Mouse (Mus musculus) cerebellum, adult 18-20 months (tissue): ENCODE results near the gene Foxp1.

Experiments used
- DNase-seq, 2 experiments: peaks; one replicate each; pipeline ENCODE4 v3.0.0; 2021

The Foxp1 gene

DNA sequence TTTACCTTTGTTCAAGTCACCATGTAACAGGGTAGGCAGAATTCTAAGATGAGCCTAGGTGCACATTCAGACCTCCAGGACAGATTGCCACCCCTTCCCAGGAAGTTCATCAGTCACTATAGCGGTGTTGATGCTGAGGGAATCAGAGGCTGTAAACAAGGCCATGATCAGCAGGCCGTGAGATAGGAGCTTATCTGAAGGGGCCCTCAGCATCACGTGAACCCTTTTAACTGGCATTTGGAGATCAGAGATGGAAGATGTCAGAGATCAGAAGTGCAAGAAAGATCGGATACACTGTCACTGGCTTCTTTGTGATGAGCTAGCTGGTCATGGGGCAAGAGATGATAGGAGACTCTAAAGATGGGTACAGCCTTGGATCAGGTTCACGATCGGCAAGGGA is 414.8 kb downstream of the Foxp1 start:
- no peak for DNase-seq

DNA sequence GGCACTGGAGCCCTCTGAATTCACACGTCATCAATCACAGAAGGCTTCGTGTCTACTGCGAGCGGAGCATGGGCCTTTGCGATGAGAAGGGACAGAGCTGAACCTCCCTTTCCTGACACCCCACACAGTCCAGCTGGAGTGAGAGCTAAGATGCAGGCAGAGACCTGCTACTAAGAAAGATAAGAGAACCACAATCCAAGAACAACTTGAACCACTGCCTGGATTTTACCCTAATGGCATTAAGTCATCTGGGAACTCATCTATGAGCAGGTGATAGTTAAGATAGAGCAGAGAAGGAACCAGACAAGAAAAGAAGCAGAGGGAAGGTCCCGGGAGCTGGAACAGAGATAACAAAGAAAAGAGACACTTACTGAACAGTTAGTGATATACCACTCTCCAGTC is 415.4 kb downstream of the Foxp1 start:
- no peak for DNase-seq

DNA sequence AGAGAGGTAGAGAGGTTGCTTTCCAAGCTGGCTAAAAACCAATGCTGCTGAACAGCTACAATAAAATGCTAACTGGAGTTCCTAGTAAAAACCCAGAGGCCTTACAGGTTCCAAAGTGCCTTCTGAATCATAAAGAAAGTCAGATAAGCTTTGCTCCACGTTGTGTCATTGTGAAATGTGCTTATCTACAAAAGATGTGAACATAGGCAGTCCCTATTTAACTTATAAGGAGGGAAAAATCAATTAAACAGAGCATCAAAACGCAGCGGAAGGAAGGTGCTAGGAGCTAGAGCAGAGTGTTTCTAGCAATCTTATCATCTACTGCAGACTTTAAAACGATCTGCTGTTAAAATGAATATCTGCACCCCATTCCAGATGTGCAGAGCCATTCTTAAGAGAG is 416.5 kb downstream of the Foxp1 start:
- DNase-seq: no peak

DNA sequence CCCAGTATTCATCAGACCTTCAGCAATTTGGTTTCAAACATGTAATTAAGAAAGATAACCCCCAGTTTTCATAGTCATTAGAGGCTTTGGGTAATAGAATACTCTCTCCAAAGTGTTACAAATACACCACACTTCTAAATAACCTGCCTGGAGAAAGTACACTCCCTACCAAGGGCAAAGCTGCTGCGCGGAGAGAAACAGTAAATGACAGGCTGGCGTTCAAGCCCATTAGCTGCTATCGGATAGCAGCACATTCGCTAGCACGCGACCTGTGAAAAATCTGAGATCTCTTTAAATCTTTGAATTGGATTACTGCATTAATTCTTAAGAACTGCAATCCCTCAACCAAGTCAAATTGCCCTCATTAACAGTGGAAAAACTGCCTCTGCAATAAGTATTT is 418.1 kb downstream of the Foxp1 start:
- DNase-seq: no peak

- DNase-seq: no peak
These were observed 418.6 kb downstream of the Foxp1 start for GRCm38 (mm10) chr6:99103911-99104310.

DNA sequence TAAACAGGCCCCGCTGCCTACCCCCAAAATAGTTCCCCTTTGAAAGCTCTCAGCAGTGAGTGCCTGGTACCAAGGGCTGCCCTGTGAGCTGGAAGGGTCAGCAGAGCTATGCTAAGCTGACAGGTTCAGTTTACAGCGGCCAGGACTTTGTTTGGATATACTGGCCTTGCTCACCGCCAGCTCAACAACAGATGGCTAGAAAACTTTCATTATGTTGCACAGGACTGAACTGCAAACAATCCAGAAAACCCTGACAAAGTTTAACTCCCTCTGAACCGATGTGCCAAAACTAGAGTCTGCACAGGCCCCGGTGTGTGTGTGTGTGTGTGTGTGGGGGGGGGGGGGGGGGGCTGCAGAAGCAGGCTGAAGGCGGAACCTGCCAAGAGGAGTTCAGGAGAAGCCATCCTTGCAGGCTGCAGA is 421.0 kb downstream of the Foxp1 start:
- DNase-seq: no peak

DNA sequence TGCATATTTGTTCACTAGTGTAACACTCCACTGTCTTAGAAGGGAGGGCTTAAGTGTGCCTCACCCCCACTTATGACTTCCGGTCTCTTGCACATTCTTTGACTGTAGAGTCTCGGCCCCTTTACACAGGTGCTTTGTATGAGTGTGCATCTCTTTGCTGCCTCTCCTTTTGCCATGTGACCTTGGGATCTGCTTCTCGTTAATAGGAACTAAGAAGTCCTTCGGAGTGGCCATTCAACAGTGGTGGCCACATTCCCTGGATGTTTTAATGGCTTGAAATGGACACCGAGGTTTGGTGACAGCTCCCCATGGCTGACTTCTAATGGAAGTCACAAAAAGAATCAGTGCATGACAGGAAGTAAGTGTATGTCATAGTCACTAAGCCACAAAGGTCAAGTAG is 422.2 kb downstream of the Foxp1 start:
- no peak for DNase-seq

DNA sequence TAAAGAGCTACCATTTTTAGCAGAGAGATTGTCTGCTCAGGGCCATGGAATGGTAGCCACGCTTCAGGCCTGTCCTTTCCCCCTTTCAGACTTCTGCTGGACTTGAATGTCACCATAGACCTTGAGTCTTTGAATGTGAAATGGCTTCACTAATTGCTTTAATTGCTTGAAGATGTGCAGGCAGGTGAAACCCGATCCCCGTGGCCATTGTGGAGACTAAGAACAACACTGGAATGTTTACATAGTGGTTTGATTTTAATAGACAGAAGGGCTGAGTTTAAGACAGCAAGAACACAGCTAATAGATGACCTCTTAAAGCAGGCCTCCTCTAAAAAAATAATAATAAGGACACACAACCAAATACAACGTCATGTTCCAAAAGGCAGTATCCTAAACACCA is 422.7 kb downstream of the Foxp1 start:
- DNase-seq: no peak

DNA sequence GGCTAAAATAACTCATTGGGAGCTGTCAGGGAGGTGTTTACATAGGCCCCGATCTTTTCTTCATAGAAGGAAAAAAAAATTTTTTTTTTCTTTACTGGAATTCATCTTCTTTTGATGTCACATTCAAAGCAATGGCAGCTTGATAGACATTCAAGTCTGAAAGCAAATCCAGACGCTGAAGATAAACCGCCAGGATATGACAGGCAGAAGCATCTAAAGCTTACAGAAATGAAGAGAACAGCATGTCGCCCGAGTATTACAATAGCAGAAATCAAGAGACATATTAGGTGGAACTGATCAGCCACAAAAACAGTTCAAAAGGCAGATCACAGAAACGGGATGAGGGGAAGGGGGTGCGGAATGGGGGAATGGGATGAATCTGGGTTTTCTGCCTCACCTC is 425.3 kb downstream of the Foxp1 start:
- DNase-seq: no peak

- no peak for DNase-seq
These were observed 425.8 kb downstream of the Foxp1 start for GRCm38 (mm10) chr6:99096776-99097166.

DNA sequence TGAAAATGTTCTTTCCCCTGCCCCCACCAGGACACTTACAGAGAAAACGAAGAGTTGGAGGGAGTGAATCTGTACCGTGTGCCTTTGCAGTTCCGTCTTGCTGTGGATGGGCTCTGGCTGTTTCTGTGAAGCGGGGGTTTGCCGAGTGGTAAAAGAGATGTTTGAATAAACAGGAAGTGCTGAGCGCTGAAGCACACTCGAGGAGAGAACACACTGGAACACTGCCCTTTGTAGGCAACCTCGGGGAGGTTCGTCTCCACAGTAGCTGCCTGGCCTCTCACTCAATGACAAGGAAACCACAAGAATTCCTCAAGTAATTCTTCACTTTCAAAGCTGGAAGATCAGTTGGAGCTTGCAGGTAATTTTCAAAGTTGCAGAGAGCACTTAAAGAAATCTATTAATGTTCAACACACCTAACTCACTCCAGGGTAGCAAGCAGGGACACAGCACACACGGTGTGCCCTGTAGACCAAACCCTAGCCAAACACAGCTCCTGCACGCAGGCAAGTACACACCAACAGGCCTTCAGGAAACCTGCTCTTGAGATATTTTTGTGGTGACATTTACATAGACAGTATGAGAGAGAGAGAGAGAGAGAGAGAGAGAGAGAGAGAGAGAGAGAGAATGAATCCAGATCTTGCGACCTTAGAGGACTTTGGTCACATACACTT is 426.3 kb downstream of the Foxp1 start:
- DNase-seq: no peak

- no peak for DNase-seq
These were observed 427.1 kb downstream of the Foxp1 start for GRCm38 (mm10) chr6:99095185-99096104.

GRCm38 (mm10) chr6:99094339-99094989 is 428.1 kb downstream of the Foxp1 start:
- DNase-seq: no peak

DNA sequence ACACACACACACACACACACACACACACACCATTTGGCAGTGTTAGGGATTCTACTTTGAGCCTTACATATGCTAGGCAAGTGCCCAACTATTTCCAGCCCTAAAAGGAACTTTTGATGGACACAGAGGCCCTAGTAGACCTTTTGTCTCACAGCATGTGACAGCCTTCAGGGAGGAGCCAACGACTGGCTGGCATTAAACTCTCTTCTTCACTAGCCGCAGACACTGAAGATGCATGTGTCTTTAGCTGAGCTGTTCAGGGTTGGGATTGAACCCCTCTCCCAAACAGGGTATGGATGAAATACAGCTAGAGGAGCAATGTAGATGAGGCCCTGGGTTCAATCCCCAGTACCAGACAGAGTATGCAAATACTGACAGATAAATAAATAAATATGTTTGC is 428.7 kb downstream of the Foxp1 start:
- no peak for DNase-seq

DNA sequence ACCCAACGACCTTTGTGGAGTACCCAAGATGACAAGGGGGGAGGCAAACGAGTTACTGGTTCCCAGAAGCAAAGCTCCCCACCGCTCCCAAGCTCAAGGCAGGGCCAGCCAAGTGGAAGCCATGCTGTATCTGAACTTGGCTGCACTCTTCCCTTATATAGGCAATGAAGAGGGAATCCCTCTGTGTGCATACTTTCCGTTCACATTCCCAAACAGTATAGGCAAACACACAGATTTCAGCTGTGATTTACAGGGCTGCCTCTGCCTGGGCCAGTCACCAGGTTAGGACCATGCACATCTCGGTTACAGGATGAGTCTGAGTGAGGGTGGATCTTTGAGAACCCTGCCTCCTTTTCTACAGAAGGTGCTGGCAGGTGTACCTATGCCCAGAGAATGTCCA is 429.3 kb downstream of the Foxp1 start:
- no peak for DNase-seq

GRCm38 (mm10) chr6:99091799-99092198 is 430.7 kb downstream of the Foxp1 start:
- DNase-seq: no peak

DNA sequence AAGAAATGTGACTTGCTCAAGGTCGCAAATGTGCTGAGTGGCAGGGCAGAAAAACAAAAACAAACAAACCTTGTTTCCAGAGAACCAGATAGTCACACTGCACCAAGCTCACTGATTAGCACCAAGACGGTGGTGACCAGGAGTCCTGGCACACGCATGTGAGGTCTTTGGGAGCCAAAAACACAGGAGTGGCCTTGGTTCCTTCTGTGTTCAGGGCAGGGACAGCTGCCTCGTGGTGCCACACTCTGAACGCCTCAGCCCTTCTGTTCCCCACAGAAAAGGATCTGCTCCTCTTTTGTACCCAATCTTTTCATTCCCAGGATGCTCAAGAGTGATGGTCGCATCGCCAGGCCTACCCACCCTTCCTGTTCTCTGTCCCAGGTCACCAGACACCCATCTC is 434.9 kb downstream of the Foxp1 start:
- DNase-seq: no peak

DNA sequence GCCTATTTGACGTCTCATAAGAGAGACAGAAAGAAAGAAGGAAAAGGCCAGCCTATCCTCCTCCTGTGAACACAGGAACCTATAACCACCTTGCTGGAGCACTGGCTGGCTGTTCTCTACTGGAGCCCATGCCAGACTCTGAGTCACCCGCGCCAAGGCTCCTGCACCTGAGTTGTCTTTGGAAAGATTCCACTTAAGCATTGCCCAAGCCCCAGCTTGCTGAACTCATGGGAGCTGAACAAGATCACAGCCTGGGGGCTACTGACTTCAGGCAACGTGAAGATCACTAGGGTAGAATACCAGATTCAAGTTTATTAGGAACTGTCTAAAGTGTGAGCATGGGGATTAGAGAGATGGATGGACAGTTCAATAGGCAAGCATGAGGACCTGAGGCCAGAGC is 437.6 kb downstream of the Foxp1 start:
- DNase-seq: peak; percentile 73 to 76

DNA sequence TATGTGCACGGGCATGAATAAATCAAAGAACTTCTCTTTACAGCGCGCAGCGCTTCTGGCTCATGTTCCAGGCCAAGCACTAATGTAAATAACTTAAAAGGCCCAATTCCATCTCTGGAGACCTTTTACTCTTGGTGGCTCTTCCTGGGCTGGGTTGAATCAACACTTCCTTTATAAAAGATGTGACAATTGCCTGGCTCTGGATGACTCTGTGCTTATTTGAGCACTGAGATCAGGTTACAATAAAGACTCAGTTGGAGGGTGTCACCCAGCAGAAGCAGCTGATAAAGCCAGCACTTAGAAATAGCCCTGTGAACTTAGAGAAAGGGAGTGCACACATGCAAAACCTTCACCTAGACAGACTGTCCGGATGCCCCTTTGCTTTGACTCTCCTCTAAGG is 441.3 kb downstream of the Foxp1 start:
- no peak for DNase-seq

- DNase-seq: no peak
These were observed 443.3 kb downstream of the Foxp1 start for GRCm38 (mm10) chr6:99079041-99079835.

DNA sequence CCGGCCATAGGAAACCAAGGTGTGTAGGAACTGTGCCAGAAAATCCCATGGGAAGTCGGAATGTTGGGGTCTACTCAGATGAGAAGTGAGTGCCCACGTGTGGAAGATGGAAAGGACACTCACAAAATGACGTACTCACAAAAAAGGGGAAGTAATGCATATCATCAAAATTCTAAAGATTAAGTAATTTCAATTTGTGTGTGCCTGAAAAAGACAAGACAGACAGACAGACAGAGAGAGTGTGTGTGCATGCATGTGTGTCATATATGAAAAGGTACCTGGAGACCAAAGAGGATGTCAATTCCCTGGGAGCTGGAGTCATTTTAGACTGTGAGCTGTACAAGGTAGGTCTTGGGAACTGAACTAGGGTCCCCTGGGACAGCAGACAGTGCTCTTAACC is 444.4 kb downstream of the Foxp1 start:
- DNase-seq: no peak

DNA sequence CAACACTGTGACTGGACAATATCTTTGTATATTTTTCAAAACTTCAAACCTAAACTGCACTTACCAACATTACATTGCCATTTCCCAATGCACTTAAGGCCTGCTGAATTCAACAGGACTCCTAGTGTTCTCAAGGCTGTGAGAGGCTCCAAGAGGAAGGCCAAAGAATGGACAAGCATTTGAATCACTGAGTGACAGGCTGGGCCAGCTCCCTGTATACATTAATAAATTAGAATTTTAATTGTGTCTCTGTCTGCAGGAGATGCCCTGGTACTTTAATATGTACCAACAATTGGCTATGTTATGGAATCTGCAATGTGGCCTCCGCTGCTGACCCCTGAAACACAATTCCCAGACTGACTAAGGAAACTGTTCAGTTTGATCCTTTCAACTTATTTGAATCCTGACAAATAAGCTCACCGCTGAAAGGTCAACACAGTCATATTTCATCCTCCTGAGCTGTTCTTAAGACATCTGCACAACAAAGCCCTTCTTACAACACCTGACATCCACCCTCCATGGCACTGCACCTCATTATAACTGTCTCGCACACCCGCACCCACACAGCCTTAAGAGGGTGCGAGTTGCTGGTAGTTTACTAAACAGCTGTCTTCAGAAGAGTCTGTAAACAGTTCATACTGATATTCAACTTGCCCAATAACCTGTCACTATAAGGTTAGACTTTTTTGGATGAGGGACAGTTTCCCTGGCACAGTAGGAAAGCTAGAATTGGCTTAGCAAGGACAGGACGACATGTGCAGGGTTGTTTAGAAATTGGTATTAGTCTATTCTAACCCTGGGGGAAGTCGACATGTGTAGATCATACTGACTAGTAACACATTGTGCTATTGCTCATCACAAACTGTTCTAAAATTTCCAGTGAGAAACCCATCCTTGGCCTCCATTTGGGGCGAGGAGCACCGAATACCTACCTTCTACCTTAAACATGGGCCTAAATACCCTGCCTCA is 448.9 kb downstream of the Foxp1 start:
- no peak for DNase-seq
